Mouse (Mus musculus) megakaryocyte-erythroid progenitor cell, adult 5 weeks (primary cell): ENCODE measurements around the gene Tfpt. TPM values are rescaled to one million over a fixed set of nuclear protein-coding genes. Genes with fewer than 3 reads are reported as not detected.

ENCODE experiments used
- polyA plus RNA-seq: library from polyadenylated mRNA; stranded (reverse); fragments of >175 nt; gene quantifications from 2 replicates; pipeline ENCODE4 v1.2.3, GENCODE M21; 2012

Gene Tfpt
- 35.3 and 35.6 TPM in 2 replicates for polyA plus RNA-seq

GRCm38 (mm10) chr7:3629543-3630477, at the start of gene Tfpt, which contains the start of gene Prpf31:
Gene Tfpt (minus strand): TSS chr7:3629929.
Gene Prpf31 (plus strand): TSS chr7:3629985.

GRCm38 (mm10) chr7:3677342-3677741, 47.6 kb upstream of the Tfpt start, which contains the start of gene Tmc4:
Gene Tmc4 (minus strand): TSS chr7:3677553.

DNA sequence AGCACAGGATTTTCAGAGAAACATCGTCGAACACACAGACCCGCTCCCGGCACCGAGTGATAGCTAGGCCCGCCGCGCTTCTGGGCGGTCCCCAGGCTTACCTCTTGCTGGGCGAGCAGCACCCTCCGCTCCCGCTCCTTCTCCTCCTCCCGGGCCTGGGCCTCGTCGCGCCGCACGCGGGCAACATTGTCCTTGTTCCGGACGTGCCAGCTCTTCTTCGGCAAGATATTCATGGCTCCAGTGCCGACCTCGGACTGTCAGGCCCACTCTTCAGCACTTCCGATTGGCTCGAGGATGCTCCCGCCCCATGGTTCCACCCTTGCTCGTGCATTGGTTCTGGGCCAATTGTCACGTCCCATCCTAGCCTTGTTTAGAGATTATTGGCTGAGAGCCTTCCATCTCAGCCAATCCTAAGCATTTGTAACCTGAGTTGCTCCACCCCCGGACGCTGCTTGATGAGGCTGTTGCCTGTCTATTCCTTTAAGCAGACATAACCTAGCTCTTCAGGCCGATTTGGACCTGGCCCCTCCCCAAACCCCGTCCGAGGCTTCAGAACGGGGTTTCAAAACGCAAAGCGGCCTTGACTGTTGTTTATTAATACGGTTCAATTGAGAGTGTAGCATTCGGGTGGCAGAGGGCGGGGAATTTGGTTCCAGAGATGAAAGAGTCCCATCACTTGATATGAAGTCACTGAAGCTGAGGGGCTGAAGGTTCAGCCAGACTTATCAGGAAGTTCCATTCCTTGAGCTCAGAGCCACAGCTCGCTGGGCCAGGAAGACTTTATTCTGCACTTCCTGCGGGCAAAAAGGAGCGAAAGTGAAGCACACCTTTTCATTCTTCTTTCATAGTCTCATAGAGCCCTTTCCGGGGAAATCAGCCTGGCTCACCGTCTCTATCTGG, 35.7 kb upstream of the Tfpt start, which contains the start of gene Leng1:
Gene Leng1, minus strand, starts transcription at position 626 of the 900 bp plus-strand sequence.

DNA sequence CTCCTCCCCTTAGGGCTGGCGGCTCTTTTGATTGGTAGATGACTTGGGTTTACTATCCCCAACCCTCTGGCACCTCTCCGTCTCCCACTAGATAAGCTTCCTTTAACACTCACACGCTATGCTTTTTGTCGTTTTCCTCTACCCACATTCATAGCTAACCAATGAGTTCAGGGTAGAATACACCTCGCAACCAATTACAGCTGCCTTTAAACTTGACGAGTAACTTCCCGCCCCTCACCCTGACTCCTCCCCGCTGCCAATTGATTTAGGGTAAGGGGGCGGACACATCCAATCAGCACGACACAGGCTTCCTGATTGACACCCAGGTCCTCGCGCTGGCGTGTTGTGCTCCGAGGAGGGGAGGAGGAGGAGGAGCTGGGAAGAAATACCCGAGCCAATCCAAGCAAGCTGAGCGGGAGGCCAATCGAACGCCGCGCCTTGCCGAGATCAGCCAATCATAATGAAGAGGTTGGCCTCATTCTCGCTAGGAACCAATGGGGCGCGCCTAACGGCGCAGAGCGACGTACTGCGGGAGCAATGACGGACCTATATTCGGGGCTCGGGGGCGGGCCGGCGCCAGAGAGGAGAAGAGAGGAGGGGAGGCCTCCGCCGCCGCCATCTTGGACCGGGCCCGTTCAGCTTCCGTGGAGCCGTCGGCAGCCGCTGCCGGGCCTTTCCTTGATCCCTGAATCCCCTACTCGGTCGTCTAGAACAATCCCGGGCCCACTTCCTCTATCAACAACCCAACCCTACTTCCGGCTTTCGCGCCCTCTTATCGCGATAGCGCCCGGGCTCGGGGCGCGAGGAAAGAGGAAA, 15.2 kb upstream of the Tfpt start, which contains the start of gene Cnot3:
Gene Cnot3, plus strand, starts transcription at position 597 of the 816 bp plus-strand sequence.

DNA sequence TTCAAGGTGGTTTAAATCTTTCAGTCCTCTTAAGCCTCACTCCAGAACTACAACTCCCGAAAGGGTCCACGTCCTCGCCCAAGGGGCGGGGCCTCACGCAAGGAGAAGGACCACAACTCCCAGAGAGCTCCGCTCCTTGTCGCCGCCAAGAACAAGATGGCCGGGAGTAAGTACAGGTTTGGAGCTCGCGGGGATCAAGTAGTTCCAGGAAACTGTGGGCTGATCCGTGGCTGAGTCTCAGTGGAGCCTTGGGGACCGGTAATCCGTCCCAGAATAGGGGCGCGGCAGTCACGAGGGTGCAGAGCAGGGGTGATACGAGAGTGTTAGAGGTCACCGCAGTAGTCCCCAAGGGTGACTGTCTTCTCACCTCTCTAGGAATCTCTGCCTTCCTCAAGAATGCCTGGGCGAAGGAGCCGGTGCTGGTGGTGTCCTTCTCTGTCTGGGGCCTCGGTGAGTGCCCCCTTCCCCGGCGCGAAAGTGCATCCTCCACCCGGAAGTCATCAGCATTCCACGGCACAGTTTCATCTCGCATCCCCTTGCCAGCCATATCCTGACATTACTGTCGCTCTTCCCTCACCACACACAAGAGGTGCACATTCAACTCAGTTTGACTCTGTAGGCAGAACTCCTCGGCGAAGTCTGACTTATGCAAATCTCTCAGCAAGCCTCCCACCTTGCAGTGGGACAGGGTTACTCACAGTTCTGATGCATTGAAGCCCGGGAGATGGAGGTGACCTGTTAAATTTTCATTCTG, 12.3 kb downstream of the Tfpt start, which contains the start of gene Ndufa3:
Gene Ndufa3, plus strand, starts transcription at position 132 of the 754 bp plus-strand sequence.

DNA sequence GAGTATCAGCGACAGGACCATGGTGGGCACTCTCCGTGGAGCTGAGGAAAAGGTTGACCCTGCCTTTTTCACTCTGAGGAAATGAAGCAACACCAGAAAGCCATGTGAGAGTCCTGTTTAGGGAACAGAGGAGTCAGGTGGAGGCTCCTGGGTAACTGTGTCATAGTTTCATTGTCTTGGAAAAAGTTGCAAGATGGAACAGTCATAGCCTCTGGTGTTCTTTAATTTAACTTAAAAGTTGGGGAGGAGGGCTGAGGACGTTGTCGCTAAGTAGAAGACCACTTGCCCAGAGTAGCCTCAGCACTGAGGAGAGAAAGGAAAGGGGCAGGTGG, 13.7 kb downstream of the Tfpt start, which contains the start of gene Oscar:
Gene Oscar, minus strand, starts transcription at position 101 of the 332 bp plus-strand sequence.

Other genes with a start within 250 kb of the Tfpt start
- 0.10 and 0.21 TPM in 2 replicates for gene Cacng8, start 239.2 kb downstream of the Tfpt start, polyA plus RNA-seq
- gene Cacng6, start 205.7 kb downstream of the Tfpt start, polyA plus RNA-seq: not detected in 2 replicates
- 0.06 and 0.10 TPM in 2 replicates for gene Tarm1, start 127.3 kb downstream of the Tfpt start, polyA plus RNA-seq
- gene Oscar, start 13.8 kb downstream of the Tfpt start, polyA plus RNA-seq: 0.41 TPM in 1 of 2 replicates, not detected in the other
- gene Ndufa3, start 12.6 kb downstream of the Tfpt start, polyA plus RNA-seq: 51.3 and 61.9 TPM in 2 replicates
- gene Prpf31, start 56 bp upstream of the Tfpt start, polyA plus RNA-seq: 45.1 and 55.8 TPM in 2 replicates
- 442 and 459 TPM in 2 replicates for gene Cnot3, start 15.3 kb upstream of the Tfpt start, polyA plus RNA-seq
- 14.6 and 19.7 TPM in 2 replicates for gene Leng1, start 35.9 kb upstream of the Tfpt start, polyA plus RNA-seq
- gene Tmc4, start 47.6 kb upstream of the Tfpt start, polyA plus RNA-seq: 3.5 and 5.2 TPM in 2 replicates
- 50.6 and 58.3 TPM in 2 replicates for gene Tsen34, start 62.9 kb upstream of the Tfpt start, polyA plus RNA-seq
- 135 and 140 TPM in 2 replicates for gene Mboat7, start 63.6 kb upstream of the Tfpt start, polyA plus RNA-seq
- gene Rps9, start 74.1 kb upstream of the Tfpt start, polyA plus RNA-seq: 1,328 and 1,611 TPM in 2 replicates
- 1.7 and 2.4 TPM in 2 replicates for gene Pirb, start 90.5 kb upstream of the Tfpt start, polyA plus RNA-seq
- gene Gm15448, start 195.8 kb upstream of the Tfpt start, polyA plus RNA-seq: 0.06 TPM in 1 of 2 replicates, not detected in the other
- gene Pira2, start 215.1 kb upstream of the Tfpt start, polyA plus RNA-seq: 0.14 and 0.15 TPM in 2 replicates